Mouse (Mus musculus) central nervous system, embryonic 18 days (tissue): Measurements from ENCODE around the gene Zfp706. TPM values are rescaled to one million over a fixed set of nuclear protein-coding genes. Genes with fewer than 3 reads are reported as not detected.

Source experiments
- polyA plus RNA-seq: library from polyadenylated mRNA; depleted of rRNA; stranded (reverse); fragments of >200 nt; gene quantifications from 2 replicates; pipeline ENCODE4 v1.2.3, GENCODE M21; 2012; rRNA removed

Gene Zfp706
- polyA plus RNA-seq = 119 and 121 TPM in 2 replicates

DNA sequence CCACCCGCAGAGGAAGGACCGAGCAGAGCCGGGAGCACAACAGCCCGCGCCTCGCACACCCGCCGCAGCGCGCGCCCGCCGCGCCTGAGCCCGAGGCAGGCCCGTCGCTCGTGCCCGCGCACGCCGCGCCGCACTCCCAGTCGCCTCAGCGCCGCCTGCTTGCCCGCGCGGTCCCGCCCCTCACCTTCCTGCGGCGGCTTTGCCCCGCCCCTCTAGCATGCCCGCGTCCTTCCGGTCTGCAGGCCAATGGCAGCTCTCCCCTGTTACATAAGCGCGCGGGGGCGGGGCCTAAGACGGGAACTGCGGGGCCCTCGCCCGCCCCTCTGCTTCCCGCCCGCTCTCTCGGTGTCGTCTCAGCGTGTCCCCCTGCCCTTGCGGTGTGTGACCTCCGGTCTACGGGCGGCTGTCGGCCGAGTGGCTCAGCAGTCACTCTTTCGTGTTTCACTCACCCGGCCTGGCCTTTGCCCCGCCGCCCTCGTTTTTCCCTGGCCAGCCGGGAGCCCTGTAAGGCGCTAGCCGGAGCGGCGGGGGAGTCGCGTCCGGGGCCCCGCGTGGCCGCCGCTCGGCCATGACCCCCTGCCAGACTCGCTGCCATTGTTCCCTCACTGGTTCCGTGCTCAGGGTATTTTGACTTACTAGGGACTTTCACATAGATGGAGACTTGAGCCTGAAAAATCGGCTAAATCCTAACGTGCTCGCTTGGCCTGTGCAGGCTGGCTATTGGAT lies at the start of gene Zfp706:
Gene Zfp706 (minus strand): TSS at position 541 of the 726 bp plus-strand sequence.

